Mouse (Mus musculus) CH12.LX (cell line): ENCODE results near the gene Hrh2. TPM values are rescaled to one million over a fixed set of nuclear protein-coding genes. Genes with fewer than 3 reads are reported as not detected.

Experiments used
- DNase-seq: peaks from one replicate; pipeline ENCODE4 v3.0.0-alpha.2; 2013; ENCODE audit errors: extremely low read depth
- H3K27ac ChIP-seq: 2 replicates; pipeline ENCODE4 v1.5.1; 2012; ENCODE audit warnings: low read depth, mild to moderate bottlenecking, control low read depth, moderate library complexity; ENCODE audit not compliant: insufficient read depth
- H3K27me3 ChIP-seq: replicated peaks from 2 replicates; pipeline ENCODE3; 2012; ENCODE audit warnings: inconsistent platforms
- H3K36me3 ChIP-seq, 2 experiments: replicated peaks in 1 of 2; 2 replicates each; pipeline versions ENCODE3 to v1.6.1; 2012; ENCODE audit warnings: inconsistent platforms in 1 of 2, low read length in 1 of 2, mild to moderate bottlenecking in 1 of 2, mixed read lengths in 1 of 2, moderate library complexity in 1 of 2; ENCODE audit not compliant: control insufficient read depth in 1 of 2, insufficient read depth in 1 of 2
- H3K4me1 ChIP-seq, 2 experiments: 2 replicates each; pipeline ENCODE4 v1.6.1; 2012; ENCODE audit warnings: inconsistent platforms in 1 of 2, moderate library complexity in 1 of 2; ENCODE audit not compliant: insufficient read depth in 2 of 2, control insufficient read depth in 1 of 2
- H3K4me2 ChIP-seq: 2 replicates; pipeline ENCODE4 v1.6.1; 2012; ENCODE audit warnings: low read depth, mild to moderate bottlenecking, control low read depth; ENCODE audit not compliant: poor library complexity, insufficient read depth, severe bottlenecking
- H3K4me3 ChIP-seq, 3 experiments: fragments of 150-350 bp in 1 of 3; sonication (generic) in 1 of 3; replicated peaks in 1 of 3; 2 replicates each; pipeline versions ENCODE3 to v1.5.1; 2011 to 2012; ENCODE audit warnings: low read depth in 2 of 3, low read length in 2 of 3, mild to moderate bottlenecking in 2 of 3, moderate library complexity in 2 of 3, control low read depth in 1 of 3, improper control_type of control experiment in 1 of 3, inconsistent platforms in 1 of 3, mixed read lengths in 1 of 3; ENCODE audit not compliant: poor library complexity in 1 of 3
- H3K79me2 ChIP-seq: replicated peaks from 2 replicates; pipeline ENCODE4 v1.6.1; 2012; ENCODE audit warnings: mild to moderate bottlenecking, moderate library complexity; ENCODE audit not compliant: control insufficient read depth, poor library complexity, insufficient read depth, severe bottlenecking; ENCODE audit errors: extremely low read depth
- H3K9ac ChIP-seq: 2 replicates; pipeline ENCODE4 v1.6.1; 2012; ENCODE audit warnings: low read depth, mild to moderate bottlenecking, control low read depth, moderate library complexity; ENCODE audit not compliant: insufficient read depth
- H3K9me3 ChIP-seq: replicated peaks from 2 replicates; pipeline ENCODE3; 2012; ENCODE audit warnings: low read length, inconsistent platforms, mixed read lengths
- CTCF ChIP-seq, 2 experiments: IDR thresholded peaks in 1 of 2; conservative IDR thresholded peaks in 1 of 2; 2 replicates each; pipeline ENCODE4 v1.5.1; 2011 to 2012; ENCODE audit warnings: low read depth in 2 of 2, low read length in 2 of 2, improper control_type of control experiment in 1 of 2, inconsistent platforms in 1 of 2, mild to moderate bottlenecking in 1 of 2, moderate library complexity in 1 of 2
- E2F4 ChIP-seq: IDR thresholded peaks from 2 replicates; pipeline ENCODE4 v1.6.1; 2011; ENCODE audit warnings: low read depth, low read length, improper control_type of control experiment; ENCODE audit not compliant: insufficient replicate concordance
- ETS1 ChIP-seq: conservative IDR thresholded peaks from 2 replicates; pipeline ENCODE4 v1.6.1; 2012; ENCODE audit warnings: low read depth, mild to moderate bottlenecking, inconsistent platforms, low read length, improper control_type of control experiment, moderate library complexity
- GABPA ChIP-seq: IDR thresholded peaks from 2 replicates; pipeline ENCODE4 v1.6.1; 2012; ENCODE audit warnings: low read depth, low read length, improper control_type of control experiment, inconsistent platforms; ENCODE audit not compliant: insufficient replicate concordance
- MAFK ChIP-seq: IDR thresholded peaks from 2 replicates; pipeline ENCODE4 v1.6.1; 2011; ENCODE audit warnings: low read length, improper control_type of control experiment; ENCODE audit not compliant: insufficient replicate concordance
- RAD21 ChIP-seq: IDR thresholded peaks from 2 replicates; pipeline ENCODE4 v1.6.1; 2011; ENCODE audit warnings: low read depth, mild to moderate bottlenecking, low read length, improper control_type of control experiment, moderate library complexity
- SMC3 ChIP-seq: IDR thresholded peaks from 2 replicates; pipeline ENCODE4 v1.6.1; 2011; ENCODE audit warnings: low read depth, low read length, improper control_type of control experiment
- TCF12 ChIP-seq: IDR thresholded peaks from 2 replicates; pipeline ENCODE4 v1.6.1; 2014; ENCODE audit warnings: low read depth, mild to moderate bottlenecking, inconsistent platforms, low read length, improper control_type of control experiment
- USF1 ChIP-seq: IDR thresholded peaks from 2 replicates; pipeline ENCODE4 v1.6.1; 2014; ENCODE audit warnings: low read depth, mild to moderate bottlenecking, inconsistent platforms, low read length, improper control_type of control experiment
- USF2 ChIP-seq: conservative IDR thresholded peaks from 2 replicates; pipeline ENCODE4 v1.6.1; 2011; ENCODE audit warnings: low read depth, low read length, improper control_type of control experiment
- ZNF384 ChIP-seq: IDR thresholded peaks from 2 replicates; pipeline ENCODE4 v1.6.1; 2012; ENCODE audit warnings: low read depth, low read length, improper control_type of control experiment, inconsistent platforms
- dilution Hi-C: fragments of 300-500 bp; cut with MboI; formaldehyde crosslinking; loops from 2 replicates; pipeline ENCODE4 v1.14.3; 2020; ENCODE audit warnings: low sequenced_read_pairs; ENCODE audit not compliant: extremely low pct_unique_long_range_greater_than_20kb, extremely low pct_ligation_motif_present
- in situ Hi-C: fragments of 300-500 bp; cut with MboI; formaldehyde crosslinking; loops from 3 replicates; pipeline ENCODE4 v1.14.3; 2019; ENCODE audit warnings: low sequenced_read_pairs, low pct_ligation_motif_present, low pct_unique_long_range_greater_than_20kb, mixed read lengths
- polyA plus RNA-seq: library from polyadenylated mRNA; unstranded; fragments of >175 nt; gene quantifications from 2 replicates; pipeline ENCODE4 v1.2.1, GENCODE M21; 2012; ENCODE audit warnings: low read depth; ENCODE audit not compliant: insufficient read length
- total RNA-seq, 2 experiments: library from RNA; depleted of rRNA; stranded (reverse); fragments of 300-350 nt in 1 of 2; fragments of >200 nt in 1 of 2; gene quantifications; 2 replicates each; pipeline ENCODE4 v1.2.3; 2012 to 2014

Hrh2 gene
- total and polyA plus RNA-seq, 3 experiments, result 0.04 to 0.30 TPM; not detected in 1

GRCm38 (mm10) chr13:54227916-54228483 is 36.1 kb downstream of the Hrh2 start:
- no peak overlapping the region for H3K27ac ChIP-seq
- no peak overlapping the region for H3K9ac ChIP-seq
- peak overlapping the region; percentile 25; the same call in 1 of the 2 replicates for H3K4me2 ChIP-seq
- H3K4me3 ChIP-seq, result no peak overlapping the region
- H3K27me3 ChIP-seq, result peaks cover 19% of the 10 kb centered on the region
- no peaks in the 10 kb centered on the region for H3K36me3 ChIP-seq
- H3K79me2 ChIP-seq, result no peaks in the 10 kb centered on the region
- no peaks in the 10 kb centered on the region for H3K9me3 ChIP-seq
- H3K4me1 ChIP-seq, result peaks cover 6 to 17% of the 10 kb centered on the region in 2 experiments; a peak in 3 of 4 replicates
- in situ Hi-C loops (no loop called here), dilution Hi-C loops (no loop called here)
- TF ChIP-seq RAD21 (peak; percentile 59), SMC3 (peak; percentile 88), CTCF (conservative IDR thresholded peaks at IDR 0.05 in 1 of 2, IDR thresholded peaks at IDR 0.05 in 1 of 2; ENCODE audit: low read depth in 2 of 2, low read length in 2 of 2) (peak; percentile 26 to 76; a peak in 2 of 4 replicates), USF1 (peak; percentile 20; the same call in 1 of the 2 replicates), USF2 (no peak), TCF12 (no peak)
- DNase-seq, result no peak

DNA sequence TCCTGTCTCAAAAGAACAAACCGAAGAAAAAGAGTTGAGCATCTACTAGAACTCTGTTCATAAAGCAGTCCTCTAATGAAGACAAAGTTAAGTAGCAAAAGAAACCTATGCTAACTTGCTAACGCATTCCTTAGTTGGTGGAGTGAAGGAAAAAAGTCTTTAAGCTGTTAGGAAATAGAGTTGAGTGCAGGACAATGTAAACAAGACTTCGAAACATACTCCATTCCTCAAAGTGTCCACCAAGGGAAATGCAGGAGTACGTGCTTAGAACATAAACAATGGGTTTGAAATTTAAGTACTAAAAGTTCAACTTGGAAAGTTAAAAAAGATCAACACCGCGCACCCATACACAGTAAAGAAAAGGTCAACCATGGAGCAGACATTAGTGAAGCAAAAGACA is 38.2 kb downstream of the Hrh2 start:
- H3K79me2 ChIP-seq, result no peaks in the 10 kb centered on the region
- H3K27ac ChIP-seq, result no peak overlapping the region
- dilution Hi-C loops (no loop called here), in situ Hi-C loops (no loop called here)
- no peak overlapping the region for H3K4me3 ChIP-seq
- no peak for TF ChIP-seq E2F4
- TF ChIP-seq GABPA, result no peak
- no peak for TF ChIP-seq MAFK
- no peak for TF ChIP-seq TCF12
- no peak for TF ChIP-seq ETS1
- no peaks in the 10 kb centered on the region for H3K9me3 ChIP-seq
- H3K4me2 ChIP-seq, result no peak overlapping the region
- no peak overlapping the region for H3K9ac ChIP-seq
- H3K27me3 ChIP-seq, result peaks cover 37% of the 10 kb centered on the region
- DNase-seq, result no peak
- H3K4me1 ChIP-seq, result 0 out of 4 replicates have a peak, but pooled peaks cover 0 to 3% of the 10 kb centered on the region in 2 experiments
- H3K36me3 ChIP-seq, result no peaks in the 10 kb centered on the region

DNA sequence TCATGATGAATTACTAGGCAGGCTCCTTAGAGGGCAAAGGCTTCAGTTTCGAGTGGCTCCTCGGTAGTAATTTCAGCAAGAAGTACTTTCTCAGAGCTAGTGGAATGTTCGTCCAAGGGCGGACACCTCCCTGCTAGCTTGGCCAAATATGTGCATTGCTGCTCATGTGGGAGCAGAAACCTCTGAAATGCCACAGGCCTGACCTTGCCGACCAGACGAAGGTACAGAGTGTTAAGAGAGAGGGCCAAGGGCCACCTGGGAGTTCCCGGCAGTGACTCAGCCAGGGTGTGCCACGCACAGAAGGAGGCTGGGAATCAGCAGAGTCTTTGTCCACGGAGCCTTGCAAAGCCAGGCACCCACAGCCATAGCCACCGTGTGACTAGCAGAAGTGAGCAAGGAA is 39.9 kb downstream of the Hrh2 start:
- no peak for DNase-seq
- H3K4me1 ChIP-seq, result 0 out of 4 replicates have a peak, but pooled peaks cover 0 to 3% of the 10 kb centered on the region in 2 experiments
- TF ChIP-seq ZNF384, result no peak
- no peaks in the 10 kb centered on the region for H3K79me2 ChIP-seq
- H3K4me3 ChIP-seq, result no peak overlapping the region
- no peaks in the 10 kb centered on the region for H3K36me3 ChIP-seq
- no peak overlapping the region for H3K9ac ChIP-seq
- no peak overlapping the region for H3K27ac ChIP-seq
- H3K9me3 ChIP-seq, result no peaks in the 10 kb centered on the region
- dilution Hi-C loops (no loop called here), in situ Hi-C loops (no loop called here)
- no peak overlapping the region for H3K4me2 ChIP-seq
- peaks cover 50% of the 10 kb centered on the region for H3K27me3 ChIP-seq
